Mouse (Mus musculus): Measurements from ENCODE around the gene Nacc2. TPM values are rescaled to one million over a fixed set of nuclear protein-coding genes. Genes with fewer than 3 reads are reported as not detected.
A peak's percentile ranks its signal among the peaks of the same experiment; 100 is the strongest.

Gene Nacc2
- total RNA-seq, 4 experiments from 2014 or later: 82.0 to 82.9 (median 82.7) TPM

- no peak for DNase-seq (ENCODE audit: low spot score in 2 of 2)
Observed at GRCm38 (mm10) chr2:26099851-26100250, 23.2 kb downstream of the Nacc2 start.

DNA sequence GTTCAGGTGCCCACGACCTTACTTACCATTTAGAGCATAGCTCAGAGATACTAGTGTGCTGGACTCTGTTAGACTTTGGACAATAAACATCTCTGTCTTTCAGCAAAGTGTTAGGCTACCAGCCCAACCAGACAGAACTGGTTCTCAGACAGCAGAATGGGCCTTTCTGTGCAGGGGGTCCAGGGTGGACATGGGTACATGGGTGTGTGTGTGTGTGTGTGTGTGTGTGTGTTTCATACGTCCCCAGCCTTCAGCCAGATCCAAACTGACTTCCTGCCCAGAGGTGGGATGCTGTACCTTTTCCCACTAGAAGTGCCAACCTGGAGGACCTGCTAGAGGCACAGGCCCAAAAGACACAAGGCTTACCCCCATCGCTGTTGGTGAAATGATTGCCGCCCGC lies 23.8 kb downstream of the Nacc2 start:
- no peak for DNase-seq (ENCODE audit: low spot score in 2 of 2)

- no peak for DNase-seq (ENCODE audit: low spot score in 2 of 2)
Observed at GRCm38 (mm10) chr2:26093897-26094296, 29.1 kb downstream of the Nacc2 start.

- peak; percentile 65 to 85 for DNase-seq (ENCODE audit: low spot score in 2 of 2)
Observed at GRCm38 (mm10) chr2:26091771-26092393, 31.1 kb downstream of the Nacc2 start.

GRCm38 (mm10) chr2:26090876-26091770 lies 31.9 kb downstream of the Nacc2 start:
- peak in 1 of 2 experiments; percentile 38 for DNase-seq (ENCODE audit: low spot score in 2 of 2)

- DNase-seq (ENCODE audit: low spot score in 2 of 2): no peak
Observed at GRCm38 (mm10) chr2:26089005-26089404, 34.0 kb downstream of the Nacc2 start.

DNA sequence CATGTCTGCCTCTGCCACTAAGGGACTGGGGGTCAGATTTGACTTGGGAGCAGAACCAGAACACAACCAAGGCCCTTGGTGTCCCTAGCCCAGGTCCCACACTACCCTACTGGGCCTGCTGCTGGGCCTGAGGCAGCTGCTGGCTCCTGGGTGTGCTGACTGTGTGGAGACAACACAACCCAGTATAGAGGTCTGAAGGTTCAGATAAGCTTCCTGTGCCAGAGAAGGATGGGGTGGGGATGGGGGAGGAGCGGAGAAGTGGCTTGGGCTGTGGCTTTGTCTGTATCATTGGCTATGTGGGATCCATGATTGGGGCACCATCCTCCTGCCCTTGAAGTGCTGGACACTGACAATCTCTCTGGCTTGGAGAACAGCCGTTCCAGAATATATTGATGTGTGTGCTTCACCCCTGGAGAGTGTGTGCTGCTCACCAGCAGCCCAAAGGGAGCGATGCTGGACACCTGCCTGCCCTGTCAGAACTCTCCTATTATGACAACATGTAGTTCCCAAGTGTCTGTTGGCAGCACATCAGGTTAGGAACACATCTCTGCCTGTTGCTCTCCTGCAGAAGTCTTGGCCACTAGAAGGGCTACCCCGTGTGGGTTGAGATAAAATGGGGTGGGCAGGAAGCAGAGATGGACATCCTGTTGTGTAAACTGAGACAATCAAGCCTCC lies 36.0 kb downstream of the Nacc2 start:
- no peak for DNase-seq (ENCODE audit: low spot score in 2 of 2)

- no peak for DNase-seq (ENCODE audit: low spot score in 2 of 2)
Observed at GRCm38 (mm10) chr2:26086505-26086904, 36.5 kb downstream of the Nacc2 start.

DNA sequence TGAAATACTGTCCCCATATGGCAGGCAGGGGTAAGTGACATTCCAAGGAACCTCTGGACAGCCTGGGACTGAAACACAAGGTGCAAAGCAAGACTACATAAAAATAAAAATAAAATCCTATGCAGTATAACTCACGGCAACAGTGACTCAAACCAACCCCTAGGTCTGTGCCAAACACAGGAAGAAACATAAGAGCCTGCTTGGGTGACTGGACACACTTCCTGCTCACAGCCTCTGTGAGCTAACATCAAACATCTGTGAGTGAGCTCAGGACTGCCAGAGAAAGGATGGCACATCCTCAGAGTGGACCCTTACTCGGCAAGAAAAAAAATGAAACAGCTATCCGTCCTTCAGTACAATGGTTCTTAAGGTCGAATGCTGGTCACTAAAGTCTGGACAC lies 40.1 kb downstream of the Nacc2 start:
- no peak for DNase-seq (ENCODE audit: low spot score in 2 of 2)

DNA sequence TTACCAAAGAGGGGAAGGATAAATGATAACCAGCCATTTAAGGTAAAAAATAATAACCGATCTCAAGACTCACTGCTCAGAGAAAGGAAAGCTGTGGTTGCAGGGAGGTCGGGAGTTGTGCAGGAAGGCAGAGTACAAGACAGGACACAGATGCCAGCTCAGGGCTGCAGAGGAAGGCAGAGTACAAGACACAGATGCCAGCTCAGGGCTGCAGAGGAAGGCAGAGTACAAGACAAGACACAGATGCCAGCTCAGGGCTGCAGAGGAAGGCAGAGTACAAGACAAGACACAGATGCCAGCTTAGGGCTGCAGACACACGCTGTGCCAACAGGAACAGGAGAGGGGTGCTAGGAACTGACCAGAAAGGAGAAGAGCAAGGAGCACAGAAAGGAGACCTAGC lies 42.2 kb downstream of the Nacc2 start:
- no peak for DNase-seq (ENCODE audit: low spot score in 2 of 2)

GRCm38 (mm10) chr2:26079409-26079808 lies 43.6 kb downstream of the Nacc2 start:
- DNase-seq (ENCODE audit: low spot score in 2 of 2): no peak

DNA sequence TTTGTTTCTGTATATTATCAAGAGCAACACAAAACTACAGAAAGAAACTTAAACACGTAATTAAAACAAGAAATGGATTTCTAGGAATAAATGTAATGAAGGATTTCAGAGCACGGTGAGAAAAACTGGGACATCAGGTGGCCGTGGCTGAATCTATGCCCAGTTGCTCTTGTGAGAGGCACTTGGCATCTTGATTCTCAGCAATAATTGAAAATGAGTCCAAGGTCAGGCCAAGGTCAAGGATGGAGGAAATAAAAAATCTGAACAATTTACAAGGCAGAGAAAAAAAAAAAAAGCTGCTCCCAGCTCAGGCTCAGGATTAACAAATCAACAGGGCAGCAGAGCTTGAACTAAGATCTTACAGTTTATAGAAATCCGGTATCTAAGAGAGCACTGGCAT lies 46.0 kb downstream of the Nacc2 start:
- DNase-seq (ENCODE audit: low spot score in 2 of 2): no peak

- no peak for DNase-seq (ENCODE audit: low spot score in 2 of 2)
Observed at GRCm38 (mm10) chr2:26076121-26076520, 46.9 kb downstream of the Nacc2 start.

DNA sequence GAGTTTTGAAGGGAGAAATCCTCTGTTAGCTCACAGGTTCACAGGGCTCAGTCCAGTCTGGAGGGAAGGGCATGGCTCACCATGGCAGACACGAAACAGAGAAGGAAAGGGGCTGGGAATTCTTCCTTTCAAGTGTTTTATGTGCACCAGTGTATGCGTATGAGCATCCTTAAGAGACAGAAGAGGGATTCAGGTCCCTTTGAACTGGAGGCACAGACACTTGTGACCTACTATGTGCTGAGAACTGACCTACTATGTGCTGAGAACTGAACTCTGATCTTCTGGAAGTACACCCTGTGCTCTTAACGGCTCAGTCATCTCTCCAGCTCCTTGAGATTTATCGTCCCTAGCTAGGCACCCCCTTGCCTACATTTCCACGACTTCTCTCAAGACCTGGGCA lies 48.5 kb downstream of the Nacc2 start:
- DNase-seq (ENCODE audit: low spot score in 2 of 2): no peak

DNA sequence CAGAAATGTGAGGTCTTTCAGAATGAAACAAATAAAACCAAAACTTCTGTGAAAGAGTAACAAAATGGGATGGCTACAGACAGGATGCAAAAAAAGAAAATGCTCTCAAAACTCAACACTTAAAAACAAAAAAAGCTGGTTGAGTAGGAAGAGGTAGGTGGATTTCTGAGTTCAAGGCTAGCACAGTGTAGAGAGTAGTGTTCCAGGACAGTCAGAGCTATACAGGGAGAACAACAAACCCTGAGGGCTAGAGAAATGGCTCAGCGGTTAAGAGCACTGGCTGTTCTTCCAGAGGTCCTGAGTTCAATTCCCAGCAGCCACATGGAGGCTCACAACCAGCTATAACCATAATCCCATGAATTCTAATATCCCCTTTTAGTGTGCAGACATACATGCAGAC lies 54.4 kb downstream of the Nacc2 start:
- no peak for DNase-seq (ENCODE audit: low spot score in 2 of 2)

DNA sequence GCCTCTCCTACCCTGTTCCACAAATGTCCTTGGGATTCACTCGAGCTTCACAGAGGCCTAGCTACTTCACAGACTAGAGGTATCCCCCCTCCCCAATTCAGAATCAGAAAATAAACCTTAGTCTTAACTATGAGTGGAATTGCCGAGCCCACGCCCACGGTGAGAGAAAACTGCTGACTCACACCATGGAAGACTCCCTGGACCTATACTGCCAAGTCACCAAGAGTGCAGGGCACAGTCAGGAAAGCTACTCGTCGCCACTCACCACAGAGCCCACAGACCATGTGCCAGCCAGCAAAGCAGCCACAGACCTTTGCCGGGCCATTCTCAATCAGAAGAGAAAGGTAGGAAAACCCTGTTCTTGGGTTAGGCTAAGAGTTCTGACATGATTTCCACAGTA lies 54.8 kb downstream of the Nacc2 start:
- DNase-seq (ENCODE audit: low spot score in 2 of 2): no peak

- DNase-seq (ENCODE audit: low spot score in 2 of 2): peak; percentile 61 to 92
Observed at GRCm38 (mm10) chr2:26066527-26066926, 56.5 kb downstream of the Nacc2 start.

DNA sequence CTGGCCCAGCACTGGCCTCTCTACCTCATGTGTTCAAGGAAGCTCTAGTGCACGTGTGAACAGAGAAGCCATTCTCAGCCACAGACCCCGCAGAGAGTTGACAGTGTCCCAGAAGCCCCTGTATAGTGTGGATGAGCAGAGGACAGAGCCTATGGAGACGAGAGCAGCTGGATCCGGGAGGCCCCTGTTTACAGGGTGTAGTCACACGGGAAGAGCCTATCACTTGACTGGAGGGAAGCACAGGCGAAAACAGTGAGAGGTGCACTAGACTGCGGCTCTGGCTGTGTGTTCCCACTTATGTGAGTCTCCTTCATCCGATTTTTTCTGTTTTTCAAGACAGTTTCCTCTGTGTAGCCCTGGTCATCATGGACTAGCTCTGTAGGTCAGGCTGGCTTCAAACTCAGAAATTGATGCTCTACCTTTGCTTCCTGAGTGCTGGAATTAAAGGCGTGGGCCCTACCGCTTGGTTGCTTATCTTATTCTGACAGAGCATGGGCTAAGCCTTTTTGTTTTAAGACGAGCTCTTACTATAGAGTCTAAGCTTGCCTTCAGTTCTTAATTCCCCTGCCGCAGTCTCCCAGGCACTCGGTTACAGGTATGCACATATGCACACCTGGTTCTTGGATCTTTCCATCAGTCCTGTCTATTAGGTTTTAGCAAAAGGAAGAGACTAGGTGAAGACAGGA lies 60.1 kb downstream of the Nacc2 start:
- DNase-seq (ENCODE audit: low spot score in 2 of 2): no peak

GRCm38 (mm10) chr2:26062241-26062640 lies 60.8 kb downstream of the Nacc2 start:
- no peak for DNase-seq (ENCODE audit: low spot score in 2 of 2)

DNA sequence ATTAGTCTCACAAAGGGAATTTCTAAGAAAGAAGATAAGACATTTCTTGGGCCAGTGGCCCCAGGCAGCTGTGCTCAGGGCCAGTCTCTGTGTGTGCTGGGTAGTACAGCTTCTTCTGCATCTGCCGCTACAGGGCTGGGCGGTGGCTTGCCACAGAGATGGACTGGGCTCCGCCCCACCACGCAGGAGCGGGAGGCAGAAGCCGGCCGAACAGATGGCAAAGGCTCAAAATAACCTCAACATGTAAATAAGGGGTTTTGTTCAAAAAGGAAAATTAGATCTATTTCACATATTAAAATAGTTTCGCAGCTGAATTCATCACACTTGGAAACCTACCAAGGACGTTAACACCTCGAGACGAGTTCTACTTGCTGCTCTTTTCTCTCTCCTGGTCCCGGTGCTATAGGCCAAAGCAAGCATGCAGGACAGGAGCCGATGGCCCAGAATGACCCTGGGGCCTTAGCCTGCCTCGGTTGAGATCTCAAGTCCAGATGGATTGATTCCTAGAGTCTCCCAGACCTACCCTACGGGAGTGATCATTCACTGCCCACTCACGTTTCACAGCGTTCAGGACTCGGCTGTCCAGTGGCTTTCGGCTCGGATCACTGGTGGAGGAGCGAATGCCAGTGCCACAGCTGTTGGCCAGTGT lies 61.9 kb downstream of the Nacc2 start:
- DNase-seq (ENCODE audit: low spot score in 2 of 2): peak in 1 of 2 experiments; percentile 53

GRCm38 (mm10) chr2:26057053-26057452 lies 66.0 kb downstream of the Nacc2 start:
- DNase-seq (ENCODE audit: low spot score in 2 of 2): no peak
